Mouse (Mus musculus): ENCODE measurements around the gene Tnfaip8l2. TPM values are rescaled to one million over a fixed set of nuclear protein-coding genes. Genes with fewer than 3 reads are reported as not detected.

Gene Tnfaip8l2
- polyA plus RNA-seq (2016; fragmentation: Nextera tagmentation; extraction: Ambion mirVana) = 2.0 and 2.3 TPM in 2 replicates

DNA sequence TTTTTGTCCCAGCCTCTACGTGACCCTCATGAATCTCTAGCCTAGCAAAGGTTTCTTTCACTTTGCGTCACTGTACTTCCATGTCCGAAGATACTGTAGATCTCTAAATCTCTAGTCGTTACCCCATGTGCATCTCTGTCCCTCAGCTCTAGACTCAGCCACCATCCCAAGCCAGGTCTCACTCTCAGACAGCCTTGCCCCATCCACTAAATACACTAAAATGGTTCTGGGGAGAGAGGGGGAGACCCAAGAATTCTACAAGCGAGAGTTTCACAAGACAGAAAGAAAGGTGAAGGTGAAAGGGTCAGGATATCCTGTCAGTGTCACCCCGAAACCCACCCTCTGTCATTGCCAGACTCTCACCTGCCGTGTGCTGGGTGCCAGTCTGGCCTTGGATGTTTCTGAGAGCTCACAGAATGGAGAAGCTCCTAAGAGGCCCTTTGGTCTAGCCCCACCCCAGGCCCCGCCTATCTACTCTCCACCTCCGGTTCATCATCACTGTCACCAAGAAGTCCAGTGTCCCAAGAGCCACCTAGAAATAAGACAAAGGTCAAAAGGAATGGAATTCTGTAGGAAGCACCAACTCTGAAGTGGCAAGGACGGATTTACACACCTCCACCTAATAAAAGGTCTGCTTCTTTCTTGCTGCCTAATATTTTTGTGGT, at the start of gene Tnfaip8l2:
Gene Tnfaip8l2, minus strand, starts transcription at position 409 of the 665 bp plus-strand sequence.
- Histone ChIP-seq H3K4me3 (no peak within 1 kb of the TSS), H3K4me1 (no peaks in the 10 kb centered on the region), H3K9ac (no peak within 1 kb of the TSS; the same call in 1 of the 2 replicates), H3K9me3 (no peaks in the 10 kb centered on the region), H3K36me3 (peaks cover 14% of the 10 kb centered on the region), H3K27me3 (no peaks in the 10 kb centered on the region), H3K27ac (no peak within 1 kb of the TSS), H3K4me2 (replicated peaks) (no peak within 1 kb of the TSS)
- ATAC-seq (ENCODE audit: insufficient number of reproducible peaks, insufficient read depth, low FRiP score, low TSS enrichment) = no peak
- 77% methylated on average over 10 of the region's 10 CpGs for WGBS

DNA sequence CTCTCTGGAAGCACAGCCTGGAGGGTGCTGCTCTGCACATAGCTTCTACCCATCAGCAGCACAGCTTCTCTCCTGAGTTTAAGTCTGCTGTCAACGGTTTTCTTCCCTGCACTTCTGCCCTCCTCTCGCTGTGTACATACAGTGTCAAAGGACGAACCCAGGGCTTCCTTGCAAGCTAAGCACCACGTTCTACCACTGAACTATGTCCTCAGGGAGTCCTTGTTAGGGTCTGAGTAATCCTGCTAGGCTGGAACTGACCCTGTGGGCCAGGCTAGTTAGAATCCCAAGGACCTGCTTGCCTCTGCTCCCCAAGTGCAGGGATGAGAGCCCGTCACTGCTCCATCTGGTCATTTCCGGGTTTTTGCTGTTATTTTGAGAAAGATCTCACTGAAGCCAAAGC, 44.7 kb upstream of the Tnfaip8l2 start:
- peaks cover 67% of the 10 kb centered on the region for H3K36me3 ChIP-seq
- ATAC-seq (ENCODE audit: insufficient number of reproducible peaks, insufficient read depth, low FRiP score, low TSS enrichment) = no peak
- no peaks in the 10 kb centered on the region for H3K27me3 ChIP-seq
- no peak overlapping the region for H3K9ac ChIP-seq
- no peak overlapping the region for H3K4me3 ChIP-seq
- no peak overlapping the region for H3K4me2 ChIP-seq (replicated peaks)
- no peaks in the 10 kb centered on the region for H3K9me3 ChIP-seq
- no peak overlapping the region for H3K27ac ChIP-seq
- WGBS = 91% methylated on average over 6 of the region's 6 CpGs
- H3K4me1 ChIP-seq = no peaks in the 10 kb centered on the region

DNA sequence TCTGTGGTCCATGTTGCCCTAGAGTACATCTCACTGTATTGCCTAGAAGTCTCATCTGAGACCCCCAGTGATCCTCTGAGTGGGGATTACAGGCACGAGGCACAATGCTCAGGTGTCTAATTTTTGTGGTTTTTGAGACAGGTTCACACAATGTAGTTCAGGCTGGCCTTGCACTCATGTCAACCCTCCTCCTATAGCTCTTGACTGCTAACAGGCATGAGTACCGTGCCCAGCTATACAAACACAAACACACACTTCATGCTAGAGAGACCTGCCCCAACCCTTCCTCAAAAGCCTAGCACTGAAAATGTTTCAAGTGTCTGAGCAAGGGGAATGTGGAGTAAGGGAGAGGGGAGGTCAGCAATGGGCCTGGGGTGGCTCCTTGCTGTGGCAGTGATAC, 43.9 kb upstream of the Tnfaip8l2 start:
- H3K27ac ChIP-seq = no peak overlapping the region
- no peak overlapping the region for H3K4me3 ChIP-seq
- 93% methylated on average over 2 of the region's 2 CpGs for WGBS
- peaks cover 65% of the 10 kb centered on the region for H3K36me3 ChIP-seq
- H3K27me3 ChIP-seq = no peaks in the 10 kb centered on the region
- H3K4me2 ChIP-seq (replicated peaks) = no peak overlapping the region
- H3K9ac ChIP-seq = no peak overlapping the region
- no peak for ATAC-seq (ENCODE audit: insufficient number of reproducible peaks, insufficient read depth, low FRiP score, low TSS enrichment)
- H3K4me1 ChIP-seq = no peaks in the 10 kb centered on the region
- H3K9me3 ChIP-seq = no peaks in the 10 kb centered on the region

DNA sequence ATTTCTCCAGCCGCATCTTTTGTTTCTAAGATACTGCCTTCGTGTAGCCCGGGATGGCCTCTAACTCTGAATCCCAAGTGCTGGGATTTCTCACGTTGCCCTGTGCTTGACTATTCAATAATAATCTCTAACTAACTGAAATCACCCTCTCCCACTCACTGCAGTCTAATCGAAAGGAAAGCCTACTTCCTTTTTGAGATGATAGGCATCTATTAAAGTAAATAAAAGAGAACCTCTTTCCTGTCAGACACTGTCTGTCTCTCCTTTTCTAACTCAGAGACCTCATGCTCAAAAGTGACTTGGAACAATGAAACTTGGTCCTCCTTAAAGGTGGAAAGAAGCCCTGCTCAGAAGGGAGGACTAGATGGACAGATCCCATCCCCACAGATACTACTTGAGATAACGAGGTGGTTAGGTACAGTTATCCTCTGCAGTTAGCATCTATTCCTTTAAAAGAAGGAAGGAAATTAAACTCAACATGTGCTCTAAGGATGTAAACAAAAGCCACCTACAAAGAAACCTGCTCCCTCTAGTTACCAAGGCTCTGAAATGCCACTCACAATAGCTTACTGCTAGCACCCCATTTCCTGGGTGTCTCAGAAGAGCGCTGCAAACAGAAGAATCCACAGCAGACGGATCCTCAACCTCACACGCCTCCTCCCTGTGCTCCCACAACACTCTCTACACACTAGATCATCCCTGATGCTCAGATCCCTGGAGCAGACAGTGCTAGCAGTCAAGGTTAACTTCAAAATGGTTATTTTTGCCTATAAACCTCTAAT, 42.8 kb upstream of the Tnfaip8l2 start:
- H3K4me1 ChIP-seq = no peaks in the 10 kb centered on the region
- no peak overlapping the region for H3K9ac ChIP-seq
- H3K27me3 ChIP-seq = no peaks in the 10 kb centered on the region
- peaks cover 60% of the 10 kb centered on the region for H3K36me3 ChIP-seq
- no peak overlapping the region for H3K27ac ChIP-seq
- H3K9me3 ChIP-seq = no peaks in the 10 kb centered on the region
- H3K4me2 ChIP-seq (replicated peaks) = no peak overlapping the region
- no peak overlapping the region for H3K4me3 ChIP-seq
- WGBS = 93% methylated on average over 9 of the region's 9 CpGs
- no peak for ATAC-seq (ENCODE audit: insufficient number of reproducible peaks, insufficient read depth, low FRiP score, low TSS enrichment)

DNA sequence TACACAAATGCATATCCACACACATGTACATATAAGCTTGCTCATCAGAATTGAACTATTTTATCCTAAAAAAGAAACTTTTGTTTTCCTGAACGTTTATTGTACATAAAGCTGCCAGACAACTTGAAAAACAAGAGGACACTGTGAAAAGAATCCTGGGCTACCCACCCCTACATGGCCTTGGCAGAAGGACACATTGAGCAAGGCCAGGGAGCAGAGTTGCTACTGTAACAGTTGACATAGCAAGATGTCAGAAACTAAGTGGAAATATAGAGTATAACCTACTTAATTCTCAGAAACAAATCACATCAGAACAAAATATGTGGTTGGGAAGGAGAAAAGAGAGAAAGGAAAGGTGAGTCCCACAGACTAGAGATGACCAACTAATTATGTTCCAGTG, 39.7 kb upstream of the Tnfaip8l2 start:
- WGBS = 66% methylated on average over 1 of the region's 1 CpGs
- no peaks in the 10 kb centered on the region for H3K27me3 ChIP-seq
- peaks cover 29% of the 10 kb centered on the region for H3K36me3 ChIP-seq
- no peak for ATAC-seq (ENCODE audit: insufficient number of reproducible peaks, insufficient read depth, low FRiP score, low TSS enrichment)
- no peaks in the 10 kb centered on the region for H3K4me1 ChIP-seq
- H3K9ac ChIP-seq = no peak overlapping the region
- H3K4me3 ChIP-seq = no peak overlapping the region
- no peak overlapping the region for H3K4me2 ChIP-seq (replicated peaks)
- H3K27ac ChIP-seq = no peak overlapping the region
- H3K9me3 ChIP-seq = no peaks in the 10 kb centered on the region

DNA sequence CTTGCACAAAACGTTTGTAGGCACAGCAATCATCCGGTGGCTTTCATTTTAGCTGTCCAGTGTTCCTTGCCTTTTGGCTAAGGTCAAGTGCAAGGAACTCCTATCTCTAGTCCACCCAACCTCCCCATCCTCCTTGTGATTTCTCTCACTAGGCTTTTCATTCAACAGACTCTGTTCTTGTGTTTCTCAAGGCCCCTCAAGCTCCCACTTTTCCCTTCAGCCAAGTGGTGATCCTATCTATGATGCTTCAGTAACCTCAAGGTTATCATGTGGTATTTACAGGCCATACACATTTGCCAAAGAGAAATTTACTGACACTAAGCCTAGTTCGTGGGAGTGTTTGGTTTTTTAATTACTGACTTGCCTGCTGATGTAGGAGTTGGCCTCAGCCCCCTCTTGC, 37.7 kb upstream of the Tnfaip8l2 start:
- Histone ChIP-seq H3K9ac (no peak overlapping the region), H3K4me1 (no peaks in the 10 kb centered on the region), H3K27ac (no peak overlapping the region), H3K4me3 (no peak overlapping the region), H3K27me3 (no peaks in the 10 kb centered on the region), H3K4me2 (replicated peaks) (no peak overlapping the region), H3K9me3 (no peaks in the 10 kb centered on the region), H3K36me3 (peaks cover 14% of the 10 kb centered on the region)
- 74% methylated on average over 3 of the region's 3 CpGs for WGBS
- ATAC-seq (ENCODE audit: insufficient number of reproducible peaks, insufficient read depth, low FRiP score, low TSS enrichment) = no peak

DNA sequence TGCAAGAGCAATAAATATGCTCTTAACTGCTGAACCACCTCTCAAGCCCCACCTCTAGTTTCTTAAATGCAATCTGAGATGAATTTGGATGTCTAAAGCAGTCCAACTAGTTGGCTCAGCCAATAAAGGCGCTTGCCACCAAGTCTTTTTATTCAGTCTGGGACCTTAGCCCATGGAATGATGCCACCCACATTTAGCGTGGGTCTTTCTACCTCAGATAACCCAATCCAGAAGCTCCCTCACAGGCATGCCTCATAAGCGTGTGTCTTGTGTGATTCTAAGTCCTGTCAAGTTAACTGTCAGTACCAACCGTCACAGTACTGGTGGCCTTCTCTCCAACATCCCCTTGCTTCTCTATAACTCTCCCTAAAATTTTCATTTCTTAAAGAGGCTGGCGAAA, 36.8 kb upstream of the Tnfaip8l2 start:
- Histone ChIP-seq H3K4me3 (no peak overlapping the region), H3K36me3 (peaks cover 6% of the 10 kb centered on the region), H3K9me3 (no peaks in the 10 kb centered on the region), H3K27ac (no peak overlapping the region), H3K4me1 (peaks cover 3% of the 10 kb centered on the region; the same call in 1 of the 2 replicates), H3K9ac (no peak overlapping the region), H3K4me2 (replicated peaks) (no peak overlapping the region), H3K27me3 (peaks cover 2% of the 10 kb centered on the region)
- 84% methylated on average over 5 of the region's 5 CpGs for WGBS
- ATAC-seq (ENCODE audit: insufficient number of reproducible peaks, insufficient read depth, low FRiP score, low TSS enrichment) = no peak

DNA sequence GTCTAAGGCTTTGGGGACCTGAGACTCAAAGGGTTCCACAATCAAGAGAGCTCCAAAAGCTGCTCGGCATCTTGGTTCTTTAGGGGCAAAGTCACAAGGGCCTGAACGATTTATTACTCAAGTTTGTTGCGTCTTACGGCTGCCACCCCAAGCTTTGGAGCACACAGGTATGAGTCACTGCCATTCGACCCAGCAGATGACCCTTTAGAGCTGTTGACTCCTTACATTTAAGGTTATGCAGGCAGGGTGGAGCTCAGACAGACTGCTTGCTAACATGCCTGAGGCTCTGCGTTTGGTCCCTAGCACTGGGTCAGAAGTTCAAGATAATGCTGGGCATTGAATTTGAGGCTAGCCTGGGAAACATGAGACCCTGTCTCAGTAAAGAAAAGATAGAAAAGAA, 35.4 kb upstream of the Tnfaip8l2 start:
- H3K27ac ChIP-seq = no peak overlapping the region
- no peaks in the 10 kb centered on the region for H3K9me3 ChIP-seq
- H3K4me3 ChIP-seq = no peak overlapping the region
- 73% methylated on average over 6 of the region's 6 CpGs for WGBS
- peaks cover 16% of the 10 kb centered on the region for H3K4me1 ChIP-seq
- peaks cover 11% of the 10 kb centered on the region for H3K36me3 ChIP-seq
- H3K9ac ChIP-seq = no peak overlapping the region
- peaks cover 16% of the 10 kb centered on the region for H3K27me3 ChIP-seq
- no peak for ATAC-seq (ENCODE audit: insufficient number of reproducible peaks, insufficient read depth, low FRiP score, low TSS enrichment)
- H3K4me2 ChIP-seq (replicated peaks) = no peak overlapping the region

DNA sequence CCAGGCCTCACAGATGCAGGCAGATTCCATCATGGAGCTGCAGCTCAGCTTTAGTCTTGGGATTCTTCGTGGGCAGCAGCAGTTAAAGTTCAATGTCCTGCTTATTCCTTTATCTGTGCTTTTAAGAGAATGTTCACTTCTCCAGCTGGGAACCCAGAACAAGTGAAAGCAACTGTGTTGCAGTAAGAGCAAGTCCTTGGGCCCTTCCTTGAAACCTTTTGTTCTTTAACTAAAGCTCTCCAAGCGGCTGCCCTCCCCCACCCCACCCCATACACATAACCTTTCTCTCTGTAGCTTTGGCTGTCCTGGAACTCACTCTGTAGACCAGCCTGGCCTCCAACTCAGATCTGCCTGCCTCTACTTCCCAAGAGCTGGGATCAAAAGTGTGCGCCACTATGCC, 34.3 kb upstream of the Tnfaip8l2 start:
- Histone ChIP-seq H3K9ac (no peak overlapping the region), H3K4me2 (replicated peaks) (no peak overlapping the region), H3K4me1 (peaks cover 16% of the 10 kb centered on the region), H3K27ac (no peak overlapping the region), H3K27me3 (peaks cover 27% of the 10 kb centered on the region), H3K36me3 (peaks cover 22% of the 10 kb centered on the region), H3K9me3 (no peaks in the 10 kb centered on the region), H3K4me3 (no peak overlapping the region)
- ATAC-seq (ENCODE audit: insufficient number of reproducible peaks, insufficient read depth, low FRiP score, low TSS enrichment) = no peak
- WGBS = 61% methylated on average over 3 of the region's 3 CpGs

DNA sequence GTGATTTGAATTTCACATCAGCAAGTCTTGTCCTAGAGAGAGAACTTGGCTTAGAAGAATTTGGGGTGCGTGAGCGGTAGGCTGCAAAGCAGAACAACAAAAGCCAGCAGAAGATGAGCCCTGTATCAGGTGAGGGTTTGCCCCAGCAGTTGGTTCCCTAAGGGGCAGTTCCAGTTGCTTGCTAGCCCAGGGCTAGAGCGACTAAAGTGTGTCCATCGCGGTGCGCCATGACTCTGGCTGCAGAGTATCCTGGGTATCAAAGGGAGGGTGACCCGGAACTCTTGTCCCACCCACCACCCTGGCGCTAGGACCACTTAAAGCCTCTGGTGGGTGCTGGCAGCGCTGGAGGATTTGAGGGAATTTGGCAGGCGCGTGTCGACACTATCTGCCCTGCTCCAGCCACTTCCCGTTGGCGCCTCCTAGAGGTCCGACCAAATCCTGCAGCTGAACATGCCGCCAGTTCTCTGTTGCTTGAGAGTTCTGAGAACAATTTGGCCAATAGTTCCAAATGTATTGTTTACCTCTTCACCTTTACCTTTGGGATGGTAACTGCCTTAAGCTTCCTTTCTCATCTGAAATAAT, 31.9 kb upstream of the Tnfaip8l2 start:
- WGBS = 3% methylated on average over 16 of the region's 16 CpGs
- H3K4me3 ChIP-seq = no peak overlapping the region
- H3K27ac ChIP-seq = no peak overlapping the region
- H3K9me3 ChIP-seq = no peaks in the 10 kb centered on the region
- peaks cover 46% of the 10 kb centered on the region for H3K36me3 ChIP-seq
- H3K4me1 ChIP-seq = peaks cover 16% of the 10 kb centered on the region
- peak; percentile 49; the same call in 1 of the 2 replicates for ATAC-seq (ENCODE audit: insufficient number of reproducible peaks, insufficient read depth, low FRiP score, low TSS enrichment)
- peak overlapping the region; percentile 41; the same call in 1 of the 2 replicates for H3K4me2 ChIP-seq (replicated peaks)
- peaks cover 51% of the 10 kb centered on the region for H3K27me3 ChIP-seq
- H3K9ac ChIP-seq = no peak overlapping the region

DNA sequence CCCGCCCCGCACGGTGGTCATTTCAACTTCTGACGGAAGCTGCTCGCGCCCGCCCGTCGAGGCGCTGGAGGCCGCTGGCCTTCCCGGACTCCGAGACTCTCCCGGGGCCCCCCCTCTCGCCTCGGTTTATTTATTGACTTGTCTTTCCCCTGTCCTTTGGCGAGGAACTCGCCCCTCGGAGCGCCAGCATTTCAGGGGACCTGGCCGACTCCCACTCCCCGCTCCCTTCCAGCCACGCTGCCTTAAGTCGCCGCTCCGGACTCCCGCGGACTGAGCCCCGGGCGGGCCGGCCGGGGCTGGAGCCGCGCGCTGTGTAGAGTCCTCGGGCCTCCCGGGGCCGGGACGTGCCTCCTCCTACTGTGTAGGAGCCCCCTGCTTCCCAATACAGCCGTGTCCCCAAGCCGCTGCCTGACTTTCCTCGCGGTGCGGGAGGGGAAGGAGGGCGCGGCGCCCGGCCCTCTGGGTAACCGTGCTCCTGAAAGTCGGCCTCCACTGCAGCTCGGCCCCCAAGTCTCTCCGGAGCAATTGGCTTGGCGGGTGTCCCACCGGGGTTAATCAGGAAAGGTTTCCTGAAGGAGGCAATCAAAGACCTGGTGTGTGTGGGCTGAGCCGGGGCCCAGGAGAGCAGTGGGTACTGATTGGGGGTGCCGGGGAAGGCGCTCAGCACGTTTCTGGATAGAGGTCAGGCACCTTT, 31.2 kb upstream of the Tnfaip8l2 start:
- peaks cover 53% of the 10 kb centered on the region for H3K36me3 ChIP-seq
- ATAC-seq (ENCODE audit: insufficient number of reproducible peaks, insufficient read depth, low FRiP score, low TSS enrichment) = peak; percentile 31
- no peaks in the 10 kb centered on the region for H3K9me3 ChIP-seq
- no peak overlapping the region for H3K27ac ChIP-seq
- peak overlapping the region; percentile 41 for H3K4me2 ChIP-seq (replicated peaks)
- peaks cover 16% of the 10 kb centered on the region for H3K4me1 ChIP-seq
- H3K9ac ChIP-seq = peak overlapping the region; percentile 28
- peaks cover 52% of the 10 kb centered on the region for H3K27me3 ChIP-seq
- 8% methylated on average over 58 of the region's 58 CpGs for WGBS
- peak overlapping the region; percentile 22; the same call in 1 of the 2 replicates for H3K4me3 ChIP-seq

All from embryonic facial prominence, embryonic 12.5 days (tissue).